Mouse (Mus musculus) embryonic facial prominence, embryonic 12.5 days (tissue): ENCODE data around the gene Epha5. TPM values are rescaled to one million over a fixed set of nuclear protein-coding genes. Genes with fewer than 3 reads are reported as not detected.

Experiments
- ATAC-seq: fragments of 200-750 bp; cut with Nextera tagmentation; 2 replicates; pipeline ENCODE4 v1.8.0; 2017; ENCODE audit not compliant: insufficient number of reproducible peaks, insufficient read depth, low FRiP score, low TSS enrichment
- H3K27ac ChIP-seq: fragments of 300-500 bp; sonication (generic); 2 replicates; pipeline ENCODE4 v1.5.1; 2016; ENCODE audit warnings: mild to moderate bottlenecking
- H3K27me3 ChIP-seq: fragments of 300-500 bp; sonication (generic); 2 replicates; pipeline ENCODE4 v1.6.1; 2016; ENCODE audit warnings: mild to moderate bottlenecking, moderate library complexity
- H3K36me3 ChIP-seq: fragments of 300-500 bp; sonication (generic); 2 replicates; pipeline ENCODE4 v1.6.1; 2016; ENCODE audit warnings: mild to moderate bottlenecking
- H3K4me1 ChIP-seq: fragments of 300-500 bp; sonication (generic); 2 replicates; pipeline ENCODE4 v1.6.1; 2016
- H3K4me2 ChIP-seq: fragments of 300-500 bp; sonication (generic); replicated peaks from 2 replicates; pipeline ENCODE4 v1.6.1; 2016; ENCODE audit warnings: mild to moderate bottlenecking, moderate library complexity
- H3K4me3 ChIP-seq: fragments of 300-500 bp; sonication (generic); 2 replicates; pipeline ENCODE4 v1.5.1; 2016; ENCODE audit warnings: mild to moderate bottlenecking
- H3K9ac ChIP-seq: fragments of 300-500 bp; sonication (generic); 2 replicates; pipeline ENCODE4 v1.6.1; 2016; ENCODE audit warnings: mild to moderate bottlenecking, moderate library complexity
- H3K9me3 ChIP-seq: fragments of 300-500 bp; sonication (generic); 2 replicates; pipeline ENCODE4 v1.6.1; 2016; ENCODE audit warnings: mild to moderate bottlenecking, moderate library complexity
- WGBS: fragments of 180-500 bp; shearing (Covaris S2); methylation state at CpG from one replicate; pipeline ENCODE4 v1.1.7; 2016; 5-methylcytosine and 5-hydroxymethylcytosine counted together
- polyA plus RNA-seq: library from polyadenylated mRNA; unstranded; fragments of >200 nt; fragmentation: Nextera tagmentation; extraction: Ambion mirVana; gene quantifications from 2 replicates; pipeline ENCODE4 v1.2.1, GENCODE M21; 2016

The Epha5 gene
- polyA plus RNA-seq, 1 experiment from 2014 or later: 7.9 TPM

DNA sequence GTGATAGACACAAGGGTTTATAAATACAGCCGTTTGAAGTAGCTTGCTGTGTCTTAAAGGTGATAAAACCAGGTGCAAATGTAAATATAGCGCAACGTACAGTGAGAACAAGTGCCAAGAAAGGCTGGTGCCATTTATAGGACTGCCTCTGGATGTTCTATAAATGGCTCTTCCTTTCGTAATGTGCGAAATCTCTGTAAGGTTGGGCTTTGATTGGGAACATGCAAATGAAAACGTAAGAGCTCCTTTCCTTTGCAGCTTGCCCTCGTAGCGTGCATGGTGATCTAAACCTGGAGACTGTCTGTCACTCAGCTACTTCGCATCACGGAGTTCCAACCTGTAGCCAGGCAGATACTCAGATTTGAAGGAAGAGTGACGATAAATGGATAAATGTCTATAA, 321.2 kb downstream of the Epha5 start:
- Histone ChIP-seq H3K9me3 (no peaks in the 10 kb centered on the region), H3K4me2 (no peak overlapping the region), H3K27ac (no peak overlapping the region), H3K4me1 (no peaks in the 10 kb centered on the region), H3K9ac (no peak overlapping the region), H3K27me3 (no peaks in the 10 kb centered on the region), H3K4me3 (no peak overlapping the region), H3K36me3 (no peaks in the 10 kb centered on the region)
- ATAC-seq: no peak
- WGBS: 84% methylated on average over 11 of the region's 11 CpGs

DNA sequence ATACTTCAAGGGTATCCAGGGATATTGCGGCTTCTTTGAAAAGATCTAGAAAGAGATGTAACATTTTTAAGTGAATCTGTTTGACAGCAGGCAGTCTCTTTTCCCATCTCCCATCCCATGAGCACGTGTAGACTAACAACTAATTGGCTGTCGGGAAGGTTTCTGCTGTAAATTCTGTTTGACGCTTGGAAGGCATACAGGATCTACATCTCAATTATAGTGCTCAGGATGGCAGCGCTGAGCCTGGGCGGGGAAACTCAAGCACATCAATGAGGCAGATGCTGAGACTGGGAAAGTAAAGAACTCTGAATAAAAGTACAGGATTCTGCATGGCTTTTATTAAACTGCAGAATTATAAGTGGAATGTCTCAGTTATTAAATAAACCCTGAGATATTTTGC, 335.9 kb downstream of the Epha5 start:
- ATAC-seq: no peak
- no peak overlapping the region for H3K9ac ChIP-seq
- H3K9me3 ChIP-seq: no peaks in the 10 kb centered on the region
- no peak overlapping the region for H3K27ac ChIP-seq
- 56% methylated on average over 6 of the region's 6 CpGs for WGBS
- no peak overlapping the region for H3K4me3 ChIP-seq
- H3K27me3 ChIP-seq: no peaks in the 10 kb centered on the region
- H3K4me2 ChIP-seq: no peak overlapping the region
- H3K36me3 ChIP-seq: no peaks in the 10 kb centered on the region
- no peaks in the 10 kb centered on the region for H3K4me1 ChIP-seq

DNA sequence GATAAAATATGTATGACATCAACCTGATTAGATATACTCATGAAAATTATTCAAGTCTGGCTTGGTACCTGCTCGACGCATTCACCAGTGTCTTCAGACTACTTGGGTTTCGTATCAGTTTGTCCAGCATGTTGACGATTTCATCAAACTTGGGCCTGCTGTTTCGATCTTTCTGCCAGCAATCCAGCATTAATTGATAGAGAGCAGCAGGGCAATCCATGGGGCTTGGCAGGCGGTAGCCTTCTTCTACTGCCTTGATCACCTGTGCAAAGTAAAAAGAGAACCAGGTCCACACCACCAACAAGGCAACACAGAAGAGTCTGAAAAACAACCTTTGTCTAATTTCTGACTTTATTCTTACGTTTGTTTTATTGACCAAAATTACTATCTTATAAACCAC, 346.2 kb downstream of the Epha5 start:
- Histone ChIP-seq H3K4me3 (no peak overlapping the region), H3K4me2 (no peak overlapping the region), H3K36me3 (no peaks in the 10 kb centered on the region), H3K9me3 (no peaks in the 10 kb centered on the region), H3K9ac (no peak overlapping the region), H3K4me1 (no peaks in the 10 kb centered on the region), H3K27me3 (no peaks in the 10 kb centered on the region), H3K27ac (no peak overlapping the region)
- no peak for ATAC-seq
- 87% methylated on average over 7 of the region's 7 CpGs for WGBS

- Histone ChIP-seq H3K36me3 (no peaks in the 10 kb centered on the region), H3K27ac (no peak overlapping the region), H3K4me3 (no peak overlapping the region), H3K9ac (no peak overlapping the region), H3K27me3 (no peaks in the 10 kb centered on the region), H3K4me2 (no peak overlapping the region), H3K4me1 (no peaks in the 10 kb centered on the region), H3K9me3 (no peaks in the 10 kb centered on the region)
- WGBS: 80% methylated on average over 2 of the region's 2 CpGs
- no peak for ATAC-seq
Observed at GRCm38 (mm10) chr5:84053880-84054279, 363.3 kb downstream of the Epha5 start.

DNA sequence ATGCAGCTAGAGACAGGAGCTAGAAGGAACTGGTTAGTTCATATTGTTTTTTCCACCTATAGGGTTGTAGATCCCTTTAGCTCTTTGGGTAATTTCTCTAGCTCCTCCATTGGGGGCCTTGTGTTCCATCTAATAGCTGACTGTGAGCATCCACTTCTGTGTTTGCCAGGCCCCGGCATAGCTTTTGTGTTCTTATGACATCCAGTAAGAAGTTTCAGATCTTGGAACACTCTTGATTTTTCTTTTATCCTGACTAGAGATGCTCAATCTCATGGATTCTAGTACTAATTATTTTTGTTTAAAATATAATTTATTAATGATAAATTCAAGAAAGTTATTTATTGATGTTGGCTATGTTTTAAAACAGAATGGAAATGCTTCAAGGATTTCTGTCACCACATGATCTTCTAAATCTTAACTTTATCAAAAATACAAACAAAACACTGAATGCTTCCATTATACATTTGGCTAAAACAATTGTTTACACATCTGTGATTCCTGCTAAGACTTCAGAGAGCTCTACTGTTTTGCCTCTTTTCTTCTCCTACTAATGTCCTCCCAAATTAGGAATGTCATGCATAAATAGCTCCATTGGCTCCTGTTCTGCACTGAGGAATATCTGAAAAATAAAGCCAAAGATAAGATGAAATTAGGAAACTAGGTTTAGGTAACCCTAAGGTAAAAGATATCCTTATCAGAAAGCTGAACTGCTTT, 379.8 kb downstream of the Epha5 start:
- Histone ChIP-seq H3K36me3 (no peaks in the 10 kb centered on the region), H3K4me2 (no peak overlapping the region), H3K9ac (no peak overlapping the region), H3K4me3 (no peak overlapping the region), H3K27ac (no peak overlapping the region), H3K4me1 (no peaks in the 10 kb centered on the region), H3K27me3 (no peaks in the 10 kb centered on the region), H3K9me3 (no peaks in the 10 kb centered on the region)
- ATAC-seq: no peak
- 87% methylated on average over 1 of the region's 1 CpGs for WGBS
